Mouse (Mus musculus) lung, adult 2 months (tissue): Measurements from ENCODE around the gene Gm17402. TPM values are rescaled to one million over a fixed set of nuclear protein-coding genes. Genes with fewer than 3 reads are reported as not detected.

Experiments used
- DNase-seq: peaks from one replicate; pipeline ENCODE4 v3.0.0; 2022
- H3K4me1 ChIP-seq: fragments of 200-500 bp; 2 replicates; pipeline ENCODE4 v1.6.1; 2011; ENCODE audit warnings: low read length; ENCODE audit not compliant: control insufficient read depth, insufficient read depth
- H3K4me3 ChIP-seq: fragments of 200-500 bp; replicated peaks from 2 replicates; pipeline ENCODE3; 2011; ENCODE audit warnings: low read depth, mild to moderate bottlenecking, control low read depth, low read length; ENCODE audit errors: extremely low read depth
- CTCF ChIP-seq: fragments of 200-500 bp; IDR thresholded peaks from 2 replicates; pipeline ENCODE4 v1.5.1; 2011; ENCODE audit warnings: mild to moderate bottlenecking, low read length, control low read depth; ENCODE audit not compliant: insufficient read depth
- POLR2A ChIP-seq: fragments of 200-500 bp; IDR thresholded peaks from 2 replicates; pipeline ENCODE4 v1.6.1; 2011; ENCODE audit warnings: low read depth, mild to moderate bottlenecking, control low read depth, low read length, borderline replicate concordance; ENCODE audit errors: extremely low read depth
- WGBS: fragments of 180-500 bp; shearing (Covaris S2); methylation state at CpG from one replicate; pipeline ENCODE4 v1.1.7; 2018; 5-methylcytosine and 5-hydroxymethylcytosine counted together
- polyA plus RNA-seq: library from polyadenylated mRNA; depleted of rRNA; stranded (reverse); fragments of >200 nt; gene quantifications from 2 replicates; pipeline ENCODE4 v1.2.3, GENCODE M21; 2012; rRNA removed

The Gm17402 gene
- polyA plus RNA-seq: not detected in 2 replicates

DNA sequence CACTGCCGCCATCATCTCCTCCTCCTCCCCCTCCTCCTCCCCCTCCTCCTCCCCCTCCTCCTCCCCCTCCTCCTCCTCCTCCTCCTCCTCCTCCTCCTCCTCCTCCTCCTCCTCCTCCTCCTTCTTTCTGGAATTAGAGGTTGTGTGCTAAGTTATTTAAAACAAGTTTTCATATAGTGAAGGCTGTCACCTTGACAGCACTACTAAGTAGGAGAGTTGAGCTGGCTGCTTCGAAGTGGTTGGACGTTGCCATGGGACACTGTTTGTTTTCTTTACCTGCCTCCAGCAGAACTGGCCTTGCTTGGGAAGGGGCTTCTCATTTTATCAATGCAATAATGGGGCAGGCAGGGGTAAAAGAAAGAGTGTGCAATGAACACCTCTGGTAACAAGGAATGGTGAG is at the start of gene Gm17402:
Gene Gm17402 (minus strand): TSS at position 101 of the 400 bp plus-strand sequence.
- TF ChIP-seq POLR2A: no peak
- no peak for TF ChIP-seq CTCF
- no peaks in the 10 kb centered on the region for H3K4me1 ChIP-seq
- no peak for DNase-seq
- H3K4me3 ChIP-seq: peak within 1 kb of the TSS; percentile 53
- WGBS: 29% methylated on average over 3 of the region's 3 CpGs

DNA sequence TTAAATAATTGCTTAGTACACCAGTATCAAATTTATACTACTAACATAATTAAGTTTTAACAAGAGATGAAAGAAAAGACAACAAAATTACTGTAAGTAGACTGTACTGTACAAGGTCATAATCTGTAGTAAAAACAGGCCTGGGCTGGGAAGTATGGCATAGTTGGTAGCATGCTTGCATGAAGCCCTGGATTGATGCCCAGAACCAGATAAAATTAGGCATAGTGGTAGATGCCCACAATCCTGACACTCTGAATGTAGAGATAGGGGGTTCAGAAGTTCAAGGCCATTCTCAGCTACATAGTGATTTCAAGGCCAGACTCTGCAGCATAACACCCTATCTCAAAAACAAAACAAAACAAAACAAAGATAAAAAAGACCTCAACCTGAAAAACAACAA is 3.3 kb upstream of the Gm17402 start:
- H3K4me1 ChIP-seq: no peaks in the 10 kb centered on the region
- H3K4me3 ChIP-seq: no peak overlapping the region
- TF ChIP-seq POLR2A (no peak), CTCF (no peak)
- no peak for DNase-seq

DNA sequence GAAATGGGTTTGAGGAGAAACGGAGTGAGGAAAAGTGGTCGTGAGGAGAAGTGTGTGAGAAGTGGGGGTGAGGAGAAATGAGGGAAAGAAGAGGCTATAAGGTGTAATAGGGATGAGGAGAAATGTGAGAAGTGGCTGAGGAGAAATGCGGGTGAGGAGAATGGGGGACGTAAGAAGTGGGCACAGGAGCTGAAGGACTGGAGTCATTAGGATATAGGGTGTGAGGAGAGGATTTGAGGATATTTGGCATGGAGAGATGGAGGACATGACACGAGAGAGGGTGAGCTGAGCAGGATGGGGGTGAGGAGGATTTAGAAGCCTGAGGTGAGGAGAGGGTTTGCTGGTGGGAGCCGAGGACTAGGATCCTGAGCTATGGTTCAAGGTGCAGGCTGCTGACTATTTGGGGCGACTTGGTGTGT is 594 bp downstream of the Gm17402 start:
- H3K4me3 ChIP-seq: peak overlapping the region; percentile 53
- no peak for DNase-seq
- 29% methylated on average over 7 of the region's 7 CpGs for WGBS
- no peaks in the 10 kb centered on the region for H3K4me1 ChIP-seq
- TF ChIP-seq CTCF (no peak), POLR2A (no peak)

DNA sequence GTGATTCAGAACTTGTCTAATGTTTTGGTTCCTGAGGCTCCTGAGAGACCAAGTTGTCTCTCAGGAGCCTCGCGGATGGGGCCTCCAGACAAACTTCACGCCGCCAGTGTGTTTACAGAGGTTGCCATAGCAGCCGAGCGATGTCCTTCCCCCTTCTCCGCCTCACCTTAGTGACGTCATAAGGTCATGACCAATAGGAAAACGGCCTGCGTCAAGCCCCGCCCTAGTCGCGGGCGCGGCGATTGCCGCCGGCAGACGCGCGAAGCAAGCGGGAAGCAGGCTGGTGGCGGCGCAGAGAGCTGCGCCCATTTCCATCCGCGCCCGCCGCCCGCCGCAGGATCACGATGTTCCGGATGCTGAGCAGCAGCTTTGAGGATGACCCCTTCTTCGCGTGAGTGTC is 1.1 kb downstream of the Gm17402 start, which contains the start of gene Mlf1:
Gene Mlf1 (plus strand): TSS at position 226 of the 400 bp plus-strand sequence.
- DNase-seq: peak; percentile 76
- Histone ChIP-seq H3K4me3 (peak within 1 kb of the TSS; percentile 53), H3K4me1 (no peaks in the 10 kb centered on the region)
- WGBS: under 1% methylated on average over 35 of the region's 35 CpGs
- no peak for TF ChIP-seq CTCF
- TF ChIP-seq POLR2A: no peak

DNA sequence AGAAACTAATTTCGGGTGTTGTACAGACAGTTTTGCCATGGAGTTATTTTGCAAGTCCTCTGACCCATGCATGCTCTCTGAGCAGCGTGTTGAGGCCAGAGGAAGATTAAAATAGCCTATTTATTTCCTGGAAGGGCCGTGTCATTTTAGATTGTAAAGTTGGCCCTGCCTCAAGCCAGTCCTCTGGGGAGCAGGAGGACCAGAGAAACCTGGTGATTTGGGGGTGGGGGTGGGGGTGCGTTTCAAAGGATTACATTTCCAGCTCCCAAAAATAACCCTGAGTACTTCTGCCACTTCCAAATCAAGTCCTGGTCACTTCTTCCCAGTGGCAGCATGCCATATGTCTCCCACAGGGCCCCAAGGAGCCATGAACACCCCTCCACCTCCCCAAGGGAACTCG is 2.2 kb downstream of the Gm17402 start:
- TF ChIP-seq CTCF (no peak), POLR2A (no peak)
- 35% methylated on average over 5 of the region's 5 CpGs for WGBS
- Histone ChIP-seq H3K4me1 (no peaks in the 10 kb centered on the region), H3K4me3 (no peak overlapping the region)
- no peak for DNase-seq

DNA sequence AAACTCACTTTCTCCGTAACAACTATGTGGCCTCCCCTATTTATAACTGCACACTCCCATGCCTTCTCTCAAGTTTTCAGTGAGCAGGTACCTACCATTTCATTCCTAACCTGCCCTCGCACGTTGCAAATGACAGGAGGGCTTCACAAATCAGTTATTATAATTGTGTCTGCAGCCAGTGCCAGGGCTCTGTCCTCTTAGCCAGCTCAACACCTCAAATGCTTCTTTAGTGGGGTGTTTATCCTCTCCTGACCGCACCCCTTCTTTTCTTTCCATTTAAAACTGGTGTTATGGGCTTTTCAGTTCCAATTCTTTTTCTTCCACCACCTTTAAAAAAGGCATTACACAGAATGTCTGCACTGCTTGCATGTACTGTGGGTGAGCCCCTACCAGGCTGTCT is 2.8 kb downstream of the Gm17402 start:
- DNase-seq: no peak
- TF ChIP-seq CTCF (no peak), POLR2A (no peak)
- Histone ChIP-seq H3K4me3 (no peak overlapping the region), H3K4me1 (no peaks in the 10 kb centered on the region)
- 80% methylated on average over 4 of the region's 4 CpGs for WGBS

DNA sequence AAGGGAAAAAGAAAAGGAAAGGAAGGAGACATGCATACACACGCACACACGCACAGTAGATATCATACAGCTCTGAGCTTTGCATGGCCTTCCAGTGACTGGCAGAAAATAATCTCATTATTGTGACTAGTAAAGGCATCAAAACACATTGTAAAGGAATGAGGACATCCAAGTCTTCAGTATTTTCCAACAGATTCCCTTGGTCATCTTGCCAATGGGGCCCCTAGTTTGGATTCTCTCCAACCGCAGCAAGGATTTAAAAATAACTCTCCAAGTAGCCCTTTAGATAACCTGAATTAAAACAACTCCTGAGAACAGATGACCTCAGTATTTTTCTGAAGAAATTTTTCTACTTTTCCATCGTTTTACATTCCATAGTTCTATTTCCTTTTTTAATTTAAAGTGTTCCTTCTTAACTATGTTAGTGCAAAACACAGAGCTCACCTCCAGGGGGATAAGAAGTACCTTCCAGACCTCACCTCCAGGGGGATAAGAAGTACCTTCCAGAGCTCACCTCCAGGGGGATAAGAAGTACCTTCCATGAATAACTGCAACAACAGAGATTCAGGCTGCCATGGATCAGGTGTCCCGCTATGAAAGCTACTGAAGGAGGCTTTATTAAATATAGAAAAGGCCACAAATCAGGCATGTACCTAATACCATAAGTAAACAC is 5.4 kb downstream of the Gm17402 start:
- DNase-seq: no peak
- Histone ChIP-seq H3K4me3 (no peak overlapping the region), H3K4me1 (no peaks in the 10 kb centered on the region)
- 64% methylated on average over 5 of the region's 5 CpGs for WGBS
- no peak for TF ChIP-seq CTCF
- TF ChIP-seq POLR2A: no peak

DNA sequence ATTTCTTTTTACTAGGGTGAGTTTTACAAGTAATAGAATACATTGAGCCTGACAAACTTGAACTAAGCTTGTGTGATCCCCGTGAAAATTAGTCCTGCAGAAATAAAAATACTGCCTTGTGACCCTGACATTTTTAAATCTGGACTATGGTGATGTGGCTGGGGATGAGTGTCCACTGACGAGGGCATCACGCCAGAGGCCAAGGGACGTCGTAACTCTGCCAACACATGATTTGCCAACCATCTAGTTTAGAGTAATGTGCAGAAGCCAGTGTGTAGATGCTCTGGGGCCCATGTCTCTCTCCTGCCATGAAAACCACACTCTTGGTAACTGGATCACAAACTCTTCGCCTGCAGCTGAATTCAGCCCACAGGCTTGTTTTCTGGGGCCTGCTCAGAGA is 7.5 kb downstream of the Gm17402 start:
- Histone ChIP-seq H3K4me1 (no peaks in the 10 kb centered on the region), H3K4me3 (no peak overlapping the region)
- DNase-seq: no peak
- WGBS: 61% methylated on average over 6 of the region's 6 CpGs
- TF ChIP-seq POLR2A: no peak
- TF ChIP-seq CTCF: no peak

DNA sequence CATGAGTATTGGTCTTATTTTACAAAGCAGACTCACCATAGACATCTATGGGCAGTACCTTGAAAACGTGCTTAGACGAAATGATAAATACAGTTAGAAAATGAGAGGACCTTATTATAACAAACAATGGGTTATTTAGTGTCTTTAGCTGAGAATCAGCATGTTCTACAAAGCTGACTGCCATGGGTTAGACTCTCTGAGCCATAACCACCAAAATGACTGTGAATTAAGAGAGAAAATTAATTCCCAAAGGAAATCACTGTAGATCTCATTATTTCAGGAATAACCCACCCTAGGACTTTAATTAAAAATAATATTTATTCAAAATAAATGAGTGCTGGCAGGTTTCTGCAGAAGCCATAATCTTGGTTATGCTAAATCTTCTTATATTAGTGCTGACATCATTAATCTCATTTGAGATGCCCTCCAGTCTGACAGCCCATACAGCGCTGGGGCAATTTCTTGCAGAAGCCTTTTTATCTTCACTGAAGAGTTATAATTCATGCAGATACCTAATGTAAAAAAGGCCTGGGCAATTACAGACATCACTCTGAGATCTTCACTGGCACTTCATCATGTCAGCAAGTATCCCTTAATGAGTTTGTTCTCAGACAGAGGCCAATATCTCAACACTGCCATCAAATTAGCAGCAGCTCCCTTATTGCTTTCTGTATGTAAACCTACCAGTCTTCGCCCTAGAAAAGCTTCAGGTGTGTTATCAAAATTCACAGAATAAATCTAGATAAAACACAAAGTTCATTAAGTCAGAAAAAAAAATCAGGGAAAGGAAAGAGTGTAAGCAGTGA is 8.7 kb downstream of the Gm17402 start:
- TF ChIP-seq POLR2A (no peak), CTCF (no peak)
- no peak for DNase-seq
- 66% methylated on average over 4 of the region's 4 CpGs for WGBS
- Histone ChIP-seq H3K4me1 (no peaks in the 10 kb centered on the region), H3K4me3 (no peak overlapping the region)

DNA sequence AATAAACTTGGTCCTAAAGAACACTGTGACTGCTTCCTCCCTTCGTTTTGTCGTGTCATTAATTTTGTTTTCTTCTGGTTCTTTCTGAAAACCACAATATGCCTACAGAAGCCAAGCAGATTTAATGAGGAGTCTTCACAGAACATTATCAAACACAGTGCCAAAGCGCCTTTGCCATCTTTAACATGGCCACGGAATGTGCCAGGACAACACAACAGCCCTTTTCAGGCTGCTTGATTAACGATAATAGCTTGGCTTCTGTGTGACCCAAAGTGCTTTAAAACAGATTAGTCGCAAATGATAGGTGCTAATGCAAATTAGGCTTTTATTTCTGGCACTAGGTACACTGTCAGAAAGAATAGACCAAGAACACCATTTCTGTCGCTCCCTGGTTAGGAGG is 16.6 kb downstream of the Gm17402 start:
- Histone ChIP-seq H3K4me1 (no peaks in the 10 kb centered on the region), H3K4me3 (no peak overlapping the region)
- 86% methylated on average over 7 of the region's 7 CpGs for WGBS
- no peak for DNase-seq
- no peak for TF ChIP-seq POLR2A
- TF ChIP-seq CTCF: no peak
